Mouse (Mus musculus): ENCODE measurements around the gene B3glct. TPM values are rescaled to one million over a fixed set of nuclear protein-coding genes. Genes with fewer than 3 reads are reported as not detected.

B3glct gene
- polyA plus RNA-seq (2014; fragmentation: Illumina TruSeq; extraction: RNeasy Lipid Tissue Mini Kit (QIAGEN cat#74804); ENCODE audit: low read depth, low replicate concordance), result 46.6 TPM

GRCm38 (mm10) chr5:149678100-149678989 is at the start of gene B3glct:
B3glct (plus strand) TSS chr5:149678230.

GRCm38 (mm10) chr5:149636075-149636920 is 41.7 kb upstream of the B3glct start, which contains the start of gene Hsph1:
Hsph1 (minus strand) TSS chr5:149636376.

Other genes with a start within 250 kb of the B3glct start
- gene Tex26, start 238.6 kb upstream of the B3glct start, polyA plus RNA-seq (2014; fragmentation: Illumina TruSeq; extraction: RNeasy Lipid Tissue Mini Kit (QIAGEN cat#74804); ENCODE audit: low read depth, low replicate concordance), result not detected
- gene Wdr95, start 149.6 kb upstream of the B3glct start, polyA plus RNA-seq (2014; fragmentation: Illumina TruSeq; extraction: RNeasy Lipid Tissue Mini Kit (QIAGEN cat#74804); ENCODE audit: low read depth, low replicate concordance), result not detected
- 547 TPM for gene Hsph1, start 41.9 kb upstream of the B3glct start, polyA plus RNA-seq (2014; fragmentation: Illumina TruSeq; extraction: RNeasy Lipid Tissue Mini Kit (QIAGEN cat#74804); ENCODE audit: low read depth, low replicate concordance)

Measured in adrenal gland, adult 10 weeks (tissue).